Mouse (Mus musculus): ENCODE data around the gene Map3k3.

Gene Map3k3

GRCm38 (mm10) chr11:106159216-106159920, 75.0 kb downstream of the Map3k3 start:
- peak; percentile 31 for DNase-seq (ENCODE audit: low spot score)

GRCm38 (mm10) chr11:106159921-106160840, 75.8 kb downstream of the Map3k3 start:
- peak; percentile 69 for DNase-seq (ENCODE audit: low spot score)

DNA sequence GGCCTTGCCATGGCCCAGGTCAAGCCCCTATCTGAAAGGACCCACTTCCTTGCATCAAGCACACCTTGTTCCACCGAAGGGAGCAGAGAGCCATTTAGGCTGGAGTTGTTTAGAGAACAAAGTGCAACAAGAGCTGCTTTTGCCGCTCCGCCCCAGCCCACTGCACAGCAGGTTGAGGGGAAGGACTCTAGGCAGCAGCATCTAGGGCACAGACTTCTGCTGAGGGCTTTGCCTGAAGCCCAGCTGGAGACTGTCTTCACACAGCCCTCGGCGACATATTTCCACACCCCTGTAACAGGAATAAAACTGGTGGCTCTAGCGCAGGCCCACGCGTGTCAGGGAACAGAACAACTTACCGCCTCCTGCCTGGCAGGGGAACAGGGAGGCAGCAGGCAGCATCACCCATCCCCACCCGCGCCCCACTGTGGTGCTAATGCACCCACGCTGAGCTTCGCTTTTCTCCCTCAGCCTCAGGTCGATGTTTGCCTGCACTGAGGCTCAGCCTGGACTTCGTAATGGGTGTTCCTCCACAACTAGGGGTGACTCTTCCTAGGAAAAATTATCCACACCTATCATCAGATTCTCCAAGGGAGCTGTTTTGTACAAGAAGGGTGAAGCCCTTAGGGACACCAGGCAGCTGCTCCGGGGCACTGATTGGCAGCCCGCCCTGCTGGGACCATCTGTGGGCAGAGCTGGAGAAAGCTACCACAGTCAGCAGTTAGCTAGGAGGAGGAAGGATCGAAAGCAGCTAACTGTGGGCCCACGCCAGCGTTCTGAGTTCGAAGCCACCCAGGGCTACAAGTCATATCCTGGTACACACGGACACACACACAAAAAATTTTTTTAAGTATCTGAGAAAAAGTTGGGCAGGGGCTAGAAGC, 76.7 kb downstream of the Map3k3 start, which contains the start of the genes Gm10840 and Limd2:
Gm10840 (plus strand) TSS at position 10 of the 881 bp plus-strand sequence.
Limd2 (minus strand) TSS at position 20 of the 881 bp plus-strand sequence.
- DNase-seq (ENCODE audit: low spot score): no peak

DNA sequence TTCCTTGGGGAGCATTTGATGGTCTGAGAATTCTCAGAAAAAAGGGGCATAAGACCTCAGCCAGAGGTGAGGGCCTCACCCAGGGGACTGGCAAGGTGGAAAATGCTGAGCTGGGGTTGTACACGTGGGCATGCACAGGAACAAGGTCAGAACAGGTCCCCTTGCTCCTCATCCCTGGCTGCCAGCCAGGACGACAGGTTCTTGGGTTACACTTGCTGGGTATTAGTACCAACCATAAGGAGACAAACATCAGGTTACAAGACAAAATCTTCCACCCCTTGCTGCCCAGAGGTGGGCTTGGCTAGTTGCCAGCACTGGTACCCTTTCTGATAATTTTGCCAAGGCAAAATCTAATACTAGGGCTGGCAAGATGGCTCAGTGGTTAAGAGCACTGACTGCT, 77.8 kb downstream of the Map3k3 start:
- no peak for DNase-seq (ENCODE audit: low spot score)

- no peak for DNase-seq (ENCODE audit: low spot score)
Measured at GRCm38 (mm10) chr11:106163546-106163945, 79.1 kb downstream of the Map3k3 start.

DNA sequence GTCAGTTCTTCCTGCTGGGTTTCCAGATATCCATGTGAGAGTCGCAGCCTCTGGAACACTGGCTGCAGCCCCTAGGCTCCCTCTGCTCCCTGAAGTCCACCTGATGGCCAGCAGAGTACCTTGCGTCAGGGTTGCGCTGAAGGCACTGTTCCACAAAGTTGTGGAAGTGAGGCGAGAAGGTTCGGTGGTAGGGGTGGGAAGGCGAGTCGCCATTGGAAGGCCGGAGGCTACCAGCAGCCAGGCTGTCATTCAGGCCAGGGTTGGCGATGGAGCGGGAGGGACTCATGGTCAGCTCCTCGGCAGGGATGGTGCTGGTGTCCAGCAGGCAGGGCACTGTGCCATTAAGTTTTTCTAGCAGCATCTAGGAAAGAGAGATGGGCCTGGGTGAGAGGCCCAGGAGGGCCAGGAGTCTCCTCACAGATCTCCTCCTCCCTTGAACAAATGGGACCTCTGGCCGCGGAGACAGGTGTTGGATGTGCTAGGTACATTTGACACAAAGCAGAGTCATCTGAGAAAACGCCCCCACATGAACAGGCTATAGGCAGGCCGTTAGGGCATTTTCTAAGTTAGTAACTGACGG, 80.3 kb downstream of the Map3k3 start:
- DNase-seq (ENCODE audit: low spot score): no peak

DNA sequence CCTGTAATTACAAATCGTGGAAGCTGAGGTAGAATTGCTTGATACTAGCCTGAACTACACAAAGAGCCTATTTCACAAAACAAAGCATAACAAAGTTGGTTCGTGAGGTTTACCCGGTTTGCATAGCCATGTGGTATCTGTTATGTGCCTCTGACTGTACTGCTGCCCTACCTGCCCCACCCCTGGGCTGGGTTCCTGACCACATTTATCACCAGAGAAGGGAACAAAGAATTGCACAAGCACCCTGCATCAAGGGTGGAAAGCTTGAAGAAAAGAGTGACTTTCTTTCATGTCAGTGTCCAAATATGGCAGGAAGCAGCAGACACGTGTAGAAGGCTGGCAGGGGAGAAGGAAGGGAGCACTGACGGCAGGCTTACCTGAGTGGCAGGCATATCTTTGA, 83.0 kb downstream of the Map3k3 start:
- DNase-seq (ENCODE audit: low spot score): no peak

DNA sequence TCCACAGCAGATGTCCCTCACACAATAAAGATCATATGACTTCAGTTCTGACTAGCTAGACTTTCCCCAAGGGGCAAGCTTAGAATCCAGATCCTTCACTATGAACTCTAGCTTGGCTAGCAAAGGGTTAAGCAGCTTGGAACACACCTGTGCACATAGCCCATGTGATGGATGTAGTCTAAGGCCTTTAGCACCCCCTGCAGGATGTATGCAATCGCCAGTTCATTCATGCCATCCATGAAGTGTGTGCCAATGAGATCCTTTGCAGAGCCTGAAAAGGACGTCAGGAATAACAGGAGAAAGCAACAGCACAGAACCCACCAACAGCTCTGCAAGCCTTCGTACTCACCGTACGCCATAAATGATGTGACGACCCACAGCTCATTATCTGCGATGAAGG, 86.4 kb downstream of the Map3k3 start:
- no peak for DNase-seq (ENCODE audit: low spot score)

- DNase-seq (ENCODE audit: low spot score): no peak
Measured at GRCm38 (mm10) chr11:106173228-106173627, 88.8 kb downstream of the Map3k3 start.

DNA sequence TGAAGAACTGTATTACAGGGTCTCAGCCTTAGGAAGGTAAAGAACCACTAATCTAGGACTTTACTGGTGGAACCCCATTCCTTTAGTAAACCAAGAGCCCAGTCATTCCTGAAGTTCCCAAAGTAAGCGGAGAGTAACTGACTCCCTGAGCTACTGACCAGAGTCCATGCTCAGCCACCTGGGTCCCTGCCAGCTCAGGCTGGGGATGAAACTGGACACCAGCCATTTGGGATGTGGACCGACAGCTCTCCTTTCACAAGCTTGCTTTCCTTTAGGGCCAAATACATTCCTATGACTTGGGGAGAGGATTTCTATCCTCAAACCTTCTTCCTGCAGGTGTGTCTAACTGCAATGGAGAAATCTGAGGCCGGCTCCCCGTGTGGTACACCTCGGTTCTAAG, 90.0 kb downstream of the Map3k3 start:
- DNase-seq (ENCODE audit: low spot score): no peak

DNA sequence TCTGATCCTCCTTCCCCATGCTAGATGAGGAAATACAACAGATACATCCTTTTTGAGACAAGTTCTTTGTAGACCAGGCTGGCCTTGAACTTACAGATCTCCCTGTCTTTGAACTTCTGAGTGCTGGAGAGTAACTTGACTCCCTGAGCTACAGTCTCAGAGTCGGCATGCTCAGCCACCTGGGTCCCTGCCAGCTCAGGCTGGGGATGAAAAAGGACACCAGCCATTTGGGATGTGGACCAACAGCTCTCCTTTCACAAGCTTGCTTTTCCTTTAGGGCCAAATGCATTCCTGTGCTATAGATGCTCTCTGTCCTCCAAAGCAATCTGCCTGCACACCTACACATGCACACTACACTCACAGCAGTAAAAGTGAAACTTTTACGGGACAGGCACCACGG, 90.7 kb downstream of the Map3k3 start:
- no peak for DNase-seq (ENCODE audit: low spot score)

GRCm38 (mm10) chr11:106176372-106176771, 92.0 kb downstream of the Map3k3 start:
- no peak for DNase-seq (ENCODE audit: low spot score)

DNA sequence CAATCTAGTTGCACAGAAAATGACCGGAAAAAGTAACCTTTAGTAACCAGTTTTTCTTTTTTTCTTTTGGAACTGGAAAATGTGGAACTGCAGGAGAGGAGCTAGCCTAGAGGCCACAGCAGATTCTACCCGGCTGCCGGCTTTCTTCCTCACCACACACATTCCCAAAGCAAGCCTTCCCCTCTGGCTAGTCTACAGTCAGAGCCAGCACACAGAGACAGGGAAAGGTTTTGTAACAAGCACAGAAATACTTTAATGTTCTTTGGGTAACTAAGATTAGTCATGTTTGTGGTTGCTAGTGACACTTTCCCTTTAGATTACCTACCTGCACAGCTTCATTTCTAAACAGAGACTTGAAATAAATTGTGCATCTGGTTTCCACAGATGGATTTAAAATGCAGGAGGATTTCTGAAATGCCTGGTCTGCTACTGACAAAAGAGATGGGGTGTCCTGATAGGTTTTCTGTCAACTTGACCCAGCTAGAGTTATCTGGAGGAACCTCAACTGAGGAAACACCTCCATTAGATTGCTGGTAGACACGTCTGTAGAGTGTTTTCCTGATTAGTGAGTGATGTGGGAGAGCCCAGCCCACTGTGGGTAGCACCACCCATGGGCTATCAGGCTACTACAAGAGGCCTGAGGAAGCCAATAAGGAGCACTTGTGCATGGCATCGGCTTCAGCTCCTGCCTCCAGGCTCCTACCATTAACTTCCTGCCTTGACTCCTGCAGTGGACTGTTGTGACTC, 93.8 kb downstream of the Map3k3 start:
- no peak for DNase-seq (ENCODE audit: low spot score)

DNA sequence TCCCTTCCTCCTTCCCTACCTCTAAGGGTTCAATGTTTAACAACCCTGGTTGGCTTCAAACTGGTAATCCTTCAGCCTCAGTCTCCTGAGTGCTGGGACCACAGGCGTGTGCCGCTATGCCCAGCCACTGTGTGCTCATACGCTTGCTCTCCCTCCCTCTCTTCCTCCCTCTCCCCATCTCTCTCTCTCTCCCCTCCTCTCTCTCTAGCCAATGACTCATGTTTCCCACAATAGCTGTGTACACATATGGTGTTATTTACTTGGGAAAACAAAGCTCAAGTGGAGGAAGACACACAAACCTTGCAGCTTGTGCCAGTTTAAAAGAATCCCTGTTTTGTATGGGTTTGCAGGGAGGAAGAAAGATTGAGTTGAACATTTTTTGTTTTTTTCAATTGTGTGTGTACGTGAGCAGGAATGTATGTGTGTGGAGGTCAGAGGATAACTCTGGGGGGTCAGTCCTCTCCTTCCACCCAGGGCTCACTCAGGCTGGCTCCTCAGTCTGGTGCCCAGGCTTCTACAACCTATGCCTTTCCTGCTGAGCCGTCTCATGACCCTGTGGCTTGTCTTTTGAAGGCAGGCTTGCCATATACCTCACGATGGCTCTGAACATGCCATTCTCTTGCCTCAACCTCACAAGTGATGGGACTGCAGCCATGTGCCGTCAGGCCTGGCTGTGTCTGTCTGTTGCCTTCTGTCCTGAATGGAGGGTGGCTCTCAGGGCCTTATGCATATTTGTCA, 95.5 kb downstream of the Map3k3 start:
- DNase-seq (ENCODE audit: low spot score): no peak

- no peak for DNase-seq (ENCODE audit: low spot score)
Measured at GRCm38 (mm10) chr11:106180449-106180801, 96.0 kb downstream of the Map3k3 start.

GRCm38 (mm10) chr11:106187326-106187725, 102.9 kb downstream of the Map3k3 start:
- no peak for DNase-seq (ENCODE audit: low spot score)

GRCm38 (mm10) chr11:106191716-106192115, 107.3 kb downstream of the Map3k3 start:
- DNase-seq (ENCODE audit: low spot score): no peak

DNA sequence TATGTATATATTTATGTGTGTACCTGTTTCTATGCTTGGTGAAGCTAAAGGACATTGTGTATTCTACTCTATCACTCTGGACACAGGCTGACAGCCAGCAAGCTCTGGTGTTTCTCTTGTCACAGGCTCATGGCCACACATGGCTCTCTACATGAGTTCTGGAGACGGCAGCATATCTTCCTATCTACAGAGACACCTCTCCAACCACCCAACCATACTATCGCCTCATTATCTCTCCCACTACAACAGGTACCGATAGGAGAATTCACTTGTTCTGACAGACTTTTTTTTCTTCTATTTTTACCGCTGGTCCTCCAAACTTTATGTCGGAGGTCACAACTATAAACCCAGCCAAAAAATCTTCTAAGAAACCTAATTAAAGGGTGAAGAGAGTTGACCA, 107.8 kb downstream of the Map3k3 start:
- DNase-seq (ENCODE audit: low spot score): no peak

- DNase-seq (ENCODE audit: low spot score): peak; percentile 24
Measured at GRCm38 (mm10) chr11:106192657-106193370, 108.4 kb downstream of the Map3k3 start.

All from urinary bladder, postnatal 14 days (tissue).